Mouse (Mus musculus): ENCODE measurements around the gene Batf3. TPM values are rescaled to one million over a fixed set of nuclear protein-coding genes. Genes with fewer than 3 reads are reported as not detected.

Batf3 gene
- total RNA-seq, 2 experiments from 2014 or later: 0.57 to 0.97 TPM

DNA sequence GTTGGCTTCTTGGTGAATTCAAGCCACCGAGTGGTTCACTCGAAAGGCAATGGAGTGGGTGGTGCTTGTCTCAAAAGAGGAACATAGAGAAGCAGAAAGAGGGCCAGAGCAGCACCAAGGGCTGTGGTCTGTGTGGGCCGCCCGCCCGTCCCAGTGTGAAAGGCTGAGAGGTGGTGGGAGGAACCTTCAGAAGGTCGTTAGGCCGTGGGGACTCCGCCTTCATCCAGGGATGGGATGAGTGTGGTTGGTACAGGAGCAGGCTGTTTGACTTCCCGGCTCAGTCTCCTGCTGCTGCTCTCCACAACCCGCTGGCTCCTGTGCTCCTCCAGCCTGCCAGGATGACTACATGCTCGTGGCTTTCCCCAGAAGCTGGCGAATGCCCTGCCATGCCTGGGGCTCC is 12.1 kb upstream of the Batf3 start:
- intact Hi-C loops (cut with DNase I): no loop called here
- DNase-seq: no peak

DNA sequence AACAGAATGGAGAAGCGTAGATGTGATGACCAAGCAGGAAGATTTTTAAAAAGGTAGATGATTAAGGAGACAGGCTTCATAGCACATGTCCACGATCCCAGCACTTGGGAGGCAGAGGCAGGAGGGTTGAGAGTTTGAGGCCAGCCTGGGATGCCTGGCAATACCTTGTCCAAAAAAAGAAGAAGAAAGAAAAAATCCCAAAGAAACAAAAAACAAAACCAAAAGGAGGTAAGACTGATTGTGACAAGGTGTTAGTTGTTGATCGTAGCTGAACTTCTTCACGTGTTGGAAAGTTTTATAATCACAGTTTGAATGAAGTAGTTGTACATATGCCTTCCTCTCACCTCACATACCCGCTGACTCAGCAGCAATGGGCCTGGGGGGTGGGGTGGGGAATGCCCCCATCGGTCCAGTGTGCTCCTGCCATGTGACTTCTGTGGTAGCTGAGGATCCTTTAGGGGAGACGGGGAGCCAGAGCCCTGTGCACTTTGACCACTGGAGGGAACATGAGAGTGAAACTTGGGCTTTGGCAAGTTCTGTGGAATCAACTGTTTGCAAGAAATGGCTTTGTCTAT is 11.3 kb upstream of the Batf3 start:
- no peak for DNase-seq
- intact Hi-C loops (cut with DNase I): no loop called here

- DNase-seq: no peak
- intact Hi-C loops (cut with DNase I): no loop called here
These were observed 10.7 kb upstream of the Batf3 start for GRCm38 (mm10) chr1:191086960-191087359.

GRCm38 (mm10) chr1:191087955-191088354 is 9.7 kb upstream of the Batf3 start:
- DNase-seq: no peak
- intact Hi-C loops (cut with DNase I): no loop called here

- intact Hi-C loops (cut with DNase I): no loop called here
- no peak for DNase-seq
These were observed 8.3 kb upstream of the Batf3 start for GRCm38 (mm10) chr1:191089355-191089754.

DNA sequence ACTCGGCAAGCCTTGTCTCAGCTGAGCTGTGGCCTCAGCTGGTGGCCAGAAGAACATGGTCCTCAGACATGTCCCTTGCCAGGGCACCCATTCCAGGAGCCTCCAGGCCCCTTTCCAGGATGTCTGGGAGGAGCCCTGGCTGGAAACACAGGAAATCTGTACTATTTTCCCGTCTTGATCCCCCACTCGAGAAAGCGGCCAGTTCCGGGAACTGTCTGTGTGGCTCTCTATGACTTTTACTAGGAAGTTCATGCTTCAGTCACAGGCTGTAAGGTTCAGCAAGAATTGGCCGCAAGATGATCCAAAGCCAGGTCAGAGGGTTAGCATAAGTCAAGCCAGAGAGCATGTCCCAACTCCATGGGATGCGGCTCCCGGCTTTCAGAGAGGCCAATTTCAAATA is 5.6 kb upstream of the Batf3 start:
- intact Hi-C loops (cut with DNase I): no loop called here
- peak in 1 of 2 experiments; percentile 22 for DNase-seq

GRCm38 (mm10) chr1:191093578-191093977 is 4.1 kb upstream of the Batf3 start:
- no peak for DNase-seq
- intact Hi-C loops (cut with DNase I): no loop called here

DNA sequence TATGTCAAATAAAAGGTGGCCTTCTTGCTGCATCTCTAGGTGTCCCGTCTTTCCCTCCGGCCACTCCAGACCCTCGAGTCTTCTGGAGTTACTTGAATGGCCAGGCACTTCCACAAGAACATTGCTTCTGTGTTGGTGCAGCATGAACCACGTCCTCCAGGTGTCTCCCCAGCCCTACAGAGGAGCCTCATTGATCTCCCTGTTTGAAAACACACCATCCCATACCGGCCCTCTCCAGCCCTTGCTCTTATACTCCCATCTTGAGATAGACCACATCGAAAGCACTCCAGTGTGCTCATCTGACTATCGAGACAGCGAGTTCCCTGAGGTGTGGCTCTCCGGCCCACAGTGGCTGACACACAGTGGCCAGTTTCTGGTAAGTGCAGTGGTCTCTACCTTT is 2.6 kb upstream of the Batf3 start:
- DNase-seq: no peak
- intact Hi-C loops (cut with DNase I): loop anchor here (5.0 kb wide), 1 partner anchor 77 kb away; no protein-coding TSS in a partner anchor

DNA sequence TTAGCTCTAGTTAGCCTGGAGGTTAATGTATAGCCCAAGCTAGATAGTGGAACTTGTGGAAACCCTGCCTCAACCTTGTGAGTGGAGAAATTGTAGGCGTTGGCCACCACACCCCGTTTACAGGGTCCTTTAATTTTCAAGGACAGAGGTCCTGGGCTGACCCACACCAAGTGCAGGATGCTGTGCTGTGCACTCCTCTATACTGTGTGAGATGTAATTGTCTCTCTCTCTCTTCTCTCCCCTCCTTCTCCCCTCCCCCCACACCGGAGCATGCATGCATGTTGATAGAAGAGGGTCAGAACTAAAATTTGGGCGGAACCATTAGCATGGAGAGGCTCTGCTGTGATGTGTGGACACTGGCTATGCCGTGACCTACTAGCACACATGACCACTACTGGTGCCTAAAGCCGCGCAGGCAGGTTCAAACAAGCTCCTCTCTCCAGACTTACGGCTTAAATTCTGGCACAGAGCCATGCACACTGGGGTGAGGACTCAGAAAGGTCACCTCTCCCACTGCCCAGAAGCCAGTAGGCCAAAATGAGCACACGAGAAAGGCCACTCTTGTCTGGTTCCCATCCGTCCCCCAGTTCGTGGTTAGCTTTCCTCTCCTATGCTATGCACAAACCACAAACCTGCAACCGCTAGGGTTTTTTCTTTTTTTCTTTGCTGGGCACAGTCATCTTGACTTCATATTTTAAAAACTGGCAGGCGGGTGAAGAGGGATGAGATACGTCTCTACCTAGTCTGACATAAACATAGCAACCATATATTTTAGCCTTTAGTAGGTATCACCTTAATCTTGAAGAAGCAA is 571 bp upstream of the Batf3 start:
- intact Hi-C loops (cut with DNase I): loop anchor here (5.0 kb wide), 1 partner anchor 75 kb away; no protein-coding TSS in a partner anchor
- DNase-seq: no peak

DNA sequence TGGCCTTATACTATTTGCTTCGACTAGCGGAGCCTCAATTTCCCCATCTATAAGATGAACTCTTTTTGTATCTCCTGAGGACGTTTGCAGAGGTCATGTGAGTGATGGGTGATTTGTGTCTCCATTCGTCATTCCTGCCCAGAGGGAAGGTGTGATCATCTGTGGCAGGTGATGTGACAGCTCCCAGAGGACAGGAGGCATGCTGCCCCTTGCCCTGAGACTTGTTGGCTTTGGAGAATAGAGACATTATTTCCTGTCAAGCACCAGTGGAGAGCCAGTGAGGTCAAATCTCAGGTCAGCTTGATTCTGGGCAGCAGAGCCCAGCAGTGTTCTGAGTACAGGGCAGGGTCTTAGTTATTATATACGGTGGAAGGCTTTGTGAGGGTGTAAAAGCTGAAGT is 1.5 kb downstream of the Batf3 start:
- intact Hi-C loops (cut with DNase I): loop anchor here (5.0 kb wide), 1 partner anchor 73 kb away; no protein-coding TSS in a partner anchor
- DNase-seq: no peak

DNA sequence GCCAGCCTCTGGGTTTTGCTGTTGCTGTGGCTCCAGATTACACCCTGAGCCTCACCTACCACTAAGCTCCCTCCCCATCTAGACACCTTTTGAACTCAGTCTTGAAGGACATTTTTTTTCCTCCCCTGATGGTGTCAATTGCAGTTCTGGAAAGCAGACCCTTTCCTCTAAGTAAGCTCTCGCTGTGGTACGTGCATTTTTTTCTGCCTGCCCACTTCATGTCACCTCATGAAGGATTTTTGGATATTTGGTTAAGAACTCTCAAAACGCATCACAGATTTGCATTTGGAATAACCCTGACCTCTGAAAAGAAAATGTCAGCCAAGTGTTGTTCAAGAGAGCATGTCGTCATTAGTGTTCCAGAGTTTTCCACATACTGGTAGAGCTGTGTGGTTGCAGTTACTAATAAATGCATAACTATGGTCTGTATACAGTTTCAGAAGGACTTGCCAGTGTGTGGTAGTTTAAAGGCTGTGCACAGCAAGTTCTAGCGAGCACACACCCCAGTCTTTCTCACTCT is 2.2 kb downstream of the Batf3 start:
- DNase-seq: no peak
- intact Hi-C loops (cut with DNase I): loop anchor here (5.0 kb wide), 1 partner anchor 72 kb away; no protein-coding TSS in a partner anchor

DNA sequence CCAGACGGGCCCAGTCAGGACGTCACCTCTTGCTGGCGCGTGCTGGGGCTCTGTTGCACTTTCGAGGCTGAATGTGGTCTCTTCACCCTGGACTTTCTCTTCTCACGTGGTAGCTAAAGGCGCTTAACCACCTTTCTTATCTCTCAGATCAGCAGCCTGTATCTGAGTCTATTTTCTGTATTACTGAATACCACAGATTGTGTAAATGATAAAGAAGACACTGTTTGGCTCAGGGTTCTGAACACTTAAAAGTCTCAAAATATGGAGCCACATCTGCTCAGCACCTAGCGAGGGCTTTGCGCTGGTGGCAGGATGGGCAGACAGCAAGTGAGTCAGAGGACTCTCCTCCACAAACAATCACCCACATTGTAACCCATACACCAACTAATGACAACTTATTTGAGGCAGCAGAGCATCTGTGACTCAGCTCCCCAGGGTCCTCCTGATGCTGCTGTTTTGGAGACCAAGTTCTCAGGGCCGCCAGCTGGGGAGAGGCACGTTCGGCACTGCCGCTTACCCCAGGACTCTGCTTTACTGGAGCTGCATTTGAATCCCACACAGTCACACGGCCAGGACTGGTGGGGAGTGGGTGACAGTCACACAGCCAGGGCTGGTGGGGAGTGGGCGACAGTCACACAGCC is 5.2 kb downstream of the Batf3 start:
- intact Hi-C loops (cut with DNase I): no loop called here
- DNase-seq: no peak

DNA sequence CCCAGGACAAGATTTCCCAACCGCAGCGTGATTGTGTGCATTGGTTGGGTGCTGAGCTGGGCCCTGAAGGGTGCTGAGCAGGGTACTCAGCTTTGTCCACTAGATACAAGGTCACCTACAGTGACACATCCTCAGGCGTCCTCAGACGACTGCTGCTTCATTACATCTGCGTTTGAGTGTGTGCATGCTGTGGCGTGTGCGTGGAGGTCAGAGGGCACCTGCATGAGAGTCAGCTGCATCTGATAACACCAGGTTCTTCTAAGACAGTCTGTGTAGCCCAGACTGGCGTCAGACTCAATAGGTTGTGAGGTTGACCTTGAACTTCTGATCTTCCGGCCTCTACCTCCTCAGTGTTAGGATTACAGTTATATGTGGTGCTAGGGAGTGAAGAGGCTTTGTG is 7.6 kb downstream of the Batf3 start:
- no peak for DNase-seq

GRCm38 (mm10) chr1:191107306-191107705 is 9.7 kb downstream of the Batf3 start:
- DNase-seq: no peak
- intact Hi-C loops (cut with DNase I): no loop called here

More for the DNA sequence above, 7.6 kb downstream of the Batf3 start:
- intact Hi-C loops (cut with DNase I): no loop called here

- no peak for DNase-seq
- intact Hi-C loops (cut with DNase I): no loop called here
These were observed 12.3 kb downstream of the Batf3 start for GRCm38 (mm10) chr1:191109907-191110306.

DNA sequence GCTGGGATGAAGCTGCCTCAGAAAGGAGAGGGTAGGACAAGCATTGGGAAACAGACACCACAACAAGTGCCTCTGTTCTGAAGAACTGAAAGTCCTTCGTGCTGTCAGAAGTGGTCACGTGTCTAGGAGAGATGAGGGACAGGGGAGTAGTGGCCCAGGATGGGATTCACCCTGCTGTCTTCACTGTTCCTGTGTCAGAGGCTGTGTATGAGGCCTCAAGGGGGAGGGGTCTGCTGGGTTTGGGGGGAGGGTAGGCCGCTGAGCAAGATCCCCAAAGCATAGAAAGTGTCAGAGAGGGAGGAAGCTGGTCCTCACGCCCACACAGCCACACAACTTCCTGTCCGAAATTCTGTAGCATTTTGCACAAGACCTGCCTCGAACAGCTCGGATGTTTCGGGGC is 13.5 kb downstream of the Batf3 start:
- DNase-seq: peak in 1 of 2 experiments; percentile 27
- intact Hi-C loops (cut with DNase I): no loop called here

DNA sequence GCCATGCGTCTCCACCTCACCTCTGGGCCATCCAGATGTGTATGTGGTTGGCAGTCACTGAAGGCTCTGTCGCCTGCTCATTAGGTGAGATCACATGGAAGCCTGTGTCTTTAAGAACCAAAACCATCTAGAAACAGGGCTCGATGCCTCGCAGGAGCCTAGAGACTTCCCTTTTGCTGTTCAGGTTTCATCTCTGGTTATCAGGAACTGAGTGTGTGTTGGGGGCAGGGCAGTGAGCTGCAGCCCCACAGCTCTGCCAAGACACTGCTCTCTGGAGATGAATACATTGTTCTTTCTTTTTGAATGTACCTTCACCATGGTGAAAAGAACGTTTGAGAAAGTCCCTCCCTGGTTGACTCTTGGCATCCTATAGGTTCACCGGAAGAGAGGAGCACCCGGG is 17.2 kb downstream of the Batf3 start:
- DNase-seq: no peak
- intact Hi-C loops (cut with DNase I): no loop called here

- intact Hi-C loops (cut with DNase I): no loop called here
- peak; percentile 38 to 40 for DNase-seq
These were observed 18.0 kb downstream of the Batf3 start for GRCm38 (mm10) chr1:191115514-191116238.

GRCm38 (mm10) chr1:191122744-191123143 is 25.1 kb downstream of the Batf3 start:
- DNase-seq: peak in 1 of 2 experiments; percentile 20
- intact Hi-C loops (cut with DNase I): no loop called here

GRCm38 (mm10) chr1:191123696-191124095 is 26.0 kb downstream of the Batf3 start:
- intact Hi-C loops (cut with DNase I): no loop called here
- DNase-seq: no peak

- intact Hi-C loops (cut with DNase I): no loop called here
- DNase-seq: no peak
These were observed 26.6 kb downstream of the Batf3 start for GRCm38 (mm10) chr1:191124288-191124687.
